Comparison of ENCODE assay signal across 33 mouse cellular contexts in the genomic region with DNA sequence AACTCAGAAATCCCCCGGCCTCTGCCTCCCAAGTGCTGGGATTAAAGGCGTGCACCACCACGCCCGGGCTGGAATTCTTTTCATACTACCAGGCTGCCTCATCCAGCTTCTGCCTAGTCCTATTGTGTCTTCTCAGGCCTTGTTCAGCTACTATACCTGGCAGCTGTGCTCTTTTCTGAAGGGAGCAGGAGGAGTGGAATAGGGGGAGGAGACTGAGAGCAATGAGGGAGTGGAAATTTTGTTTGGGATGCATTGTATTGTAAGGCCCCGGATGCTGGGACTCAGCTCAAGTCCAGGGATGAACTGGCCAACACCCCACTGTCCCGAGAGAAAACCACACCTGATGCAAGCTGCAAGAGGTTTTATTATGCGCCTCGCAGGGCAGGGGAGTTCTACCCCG. TPM values are rescaled to one million over a fixed set of nuclear protein-coding genes. Genes with fewer than 3 reads are reported as not detected.
"Had no signal": no experiment of that assay in that cellular context is flagged by ENCODE, and none has a peak within 500 bp of the region (broad histone marks: within the 10 kb centered on the region; RNA-seq: fewer than 3 reads in every experiment).

No protein-coding gene starts in this region.

- ATAC-seq: hindbrain, postnatal 0 days; intestine, embryonic 16.5 days had no signal

- H3K27ac ChIP-seq: gastrocnemius, adult 2 months; heart, embryonic 10.5 days; hindbrain, embryonic 13.5 days; hindbrain, embryonic 15.5 days; hindbrain, postnatal 0 days; kidney, embryonic 15.5 days; kidney, postnatal 0 days; left cerebral cortex, adult 2 months; limb, embryonic 10.5 days; limb, embryonic 12.5 days; liver, embryonic 13.5 days had no signal

- H3K4me1 ChIP-seq: heart, embryonic 10.5 days; heart, embryonic 12.5 days; hindbrain, embryonic 13.5 days; hindbrain, embryonic 15.5 days; kidney, embryonic 15.5 days; limb, embryonic 10.5 days; limb, embryonic 12.5 days; liver, embryonic 13.5 days had no signal

- H3K4me3 ChIP-seq: gastrocnemius, adult 2 months; heart, embryonic 10.5 days; heart, embryonic 12.5 days; hindbrain, embryonic 13.5 days; hindbrain, embryonic 15.5 days; kidney, embryonic 15.5 days; left cerebral cortex, adult 2 months; limb, embryonic 10.5 days; limb, embryonic 12.5 days; liver, embryonic 13.5 days had no signal

- H3K9me3 ChIP-seq: heart, embryonic 10.5 days; liver, embryonic 13.5 days had no signal

- H3K9ac ChIP-seq: heart, embryonic 12.5 days; hindbrain, embryonic 13.5 days; hindbrain, embryonic 15.5 days; kidney, embryonic 15.5 days; limb, embryonic 12.5 days; liver, embryonic 13.5 days had no signal

- DNase-seq: gastrocnemius, adult 2 months; gastrocnemius, postnatal 10 days; gastrocnemius, postnatal 25 days; heart, adult 18-20 months; heart, postnatal 10 days; kidney, adult 11 months; kidney, adult 2 months; kidney, adult 9 months; kidney, postnatal 14 days; kidney, postnatal 36 days; liver; liver, embryonic 13.5 days had no signal

RNA-seq across cellular contexts. Expression of gene 4933421I07Rik, which starts 49.4 kb away (rescaled TPM):
- total RNA-seq: gastrocnemius, adult 2 months; gastrocnemius, postnatal 10 days; gastrocnemius, postnatal 25 days; gastrocnemius, postnatal 4 days; granulocyte monocyte progenitor cell, adult 5-6 weeks; heart, adult 18-20 months; heart, adult 8-10 months; heart, postnatal 10 days; heart, postnatal 25 days; hematopoietic stem cell, adult 5-6 weeks; hindbrain, postnatal 0 days; layer of hippocampus, adult 18-20 months; layer of hippocampus, postnatal 10 days; layer of hippocampus, postnatal 25 days; left cerebral cortex, adult 2 months; left cerebral cortex, postnatal 14 days; left cerebral cortex, postnatal 36 days had no signal
